Mouse (Mus musculus): Measurements from ENCODE around the gene 2010300C02Rik. TPM values are rescaled to one million over a fixed set of nuclear protein-coding genes. Genes with fewer than 3 reads are reported as not detected.

Gene 2010300C02Rik
- polyA plus RNA-seq (2012; rRNA removed), result 12.4 and 15.3 TPM in 2 replicates

DNA sequence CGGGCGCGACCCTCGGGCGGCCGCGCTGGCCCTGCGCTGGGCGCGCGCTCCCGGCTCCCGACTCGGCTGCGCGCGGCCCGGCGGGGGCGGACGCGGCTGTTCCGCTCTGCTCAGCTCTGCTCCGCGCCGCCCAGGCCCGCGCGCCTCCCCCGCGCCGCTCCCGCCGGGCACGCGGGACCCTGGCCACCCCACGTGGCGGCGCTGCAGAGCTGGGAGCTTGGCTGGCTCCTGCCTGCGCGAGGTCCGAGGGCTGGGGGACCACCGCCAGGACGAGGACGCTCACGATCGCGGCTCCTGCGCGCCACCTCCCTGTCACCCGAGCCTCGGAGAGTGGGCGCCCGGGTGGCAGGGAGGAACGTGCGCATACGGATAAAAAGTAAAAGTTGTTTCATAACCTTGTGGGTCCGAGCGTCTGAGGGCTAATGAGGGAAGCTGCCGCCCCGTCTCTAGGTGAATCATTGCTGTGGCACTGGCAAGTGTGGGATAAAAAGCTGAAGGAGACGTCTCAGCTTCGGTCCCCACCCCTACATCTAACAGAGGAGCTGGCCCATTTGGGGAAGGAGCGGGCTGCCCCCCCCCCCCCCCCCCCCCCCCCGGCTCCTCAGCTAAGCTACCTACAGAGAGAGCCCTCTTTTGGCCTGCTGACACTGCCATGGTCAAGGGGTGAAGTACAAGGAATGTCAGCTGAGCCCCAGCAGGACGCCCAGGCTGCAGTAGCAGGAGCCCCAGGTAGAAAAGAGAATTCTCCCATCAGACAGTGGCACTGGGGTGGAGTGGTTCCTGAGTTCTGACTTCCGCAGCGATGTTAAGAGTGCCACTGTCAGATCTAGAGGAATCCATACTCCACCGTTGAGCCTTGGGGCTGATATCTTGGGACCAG is at the start of gene 2010300C02Rik:
2010300C02Rik (minus strand) TSS at position 325 of the 880 bp plus-strand sequence.
- Histone ChIP-seq H3K4me1 (ENCODE audit: control insufficient read depth, insufficient read depth, insufficient read length, low read length) (no peaks in the 10 kb centered on the region; the same call in 1 of the 2 replicates), H3K27ac (ENCODE audit: insufficient read depth, low read depth, low read length) (peak within 1 kb of the TSS; percentile 0; the same call in 1 of the 2 replicates), H3K4me3 (ENCODE audit: low read depth, low read length) (peak within 1 kb of the TSS; percentile 75), H3K27me3 (ENCODE audit: control insufficient read depth, insufficient read depth, low read length) (no peaks in the 10 kb centered on the region), H3K36me3 (ENCODE audit: control insufficient read depth, insufficient read depth, low read length) (no peaks in the 10 kb centered on the region)
- TF ChIP-seq CTCF (IDR thresholded peaks at IDR 0.05; ENCODE audit: extremely low read depth, insufficient read length, insufficient replicate concordance, low read depth, low read length) (no peak; the same call in 1 of the 2 replicates), POLR2A (IDR thresholded peaks at IDR 0.05; ENCODE audit: low read depth, low read length) (no peak)
- whole genome bisulfite sequencing, result 1% methylated on average over 68 of the region's 69 CpGs

DNA sequence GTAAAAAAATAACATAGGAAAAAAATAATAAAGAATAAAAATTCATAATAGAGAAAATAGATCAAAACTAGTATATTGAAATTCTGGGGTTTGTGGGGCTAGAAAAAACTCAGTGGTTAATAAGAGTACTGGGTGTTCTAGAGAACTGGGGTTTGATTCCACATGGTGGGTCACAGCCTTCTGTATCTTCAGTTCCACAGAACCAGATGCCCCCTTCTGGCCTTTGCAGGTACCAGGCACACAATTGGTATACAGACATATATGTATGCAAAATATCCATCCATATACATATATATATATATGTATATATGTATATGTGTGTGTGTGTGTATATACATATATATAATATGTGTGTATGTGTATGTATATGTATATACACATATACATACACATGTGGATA is 39.5 kb upstream of the 2010300C02Rik start:
- TF ChIP-seq POLR2A (IDR thresholded peaks at IDR 0.05; ENCODE audit: low read depth, low read length) (no peak), CTCF (IDR thresholded peaks at IDR 0.05; ENCODE audit: extremely low read depth, insufficient read length, insufficient replicate concordance, low read depth, low read length) (no peak)
- Histone ChIP-seq H3K27ac (ENCODE audit: insufficient read depth, low read depth, low read length) (no peak overlapping the region), H3K36me3 (ENCODE audit: control insufficient read depth, insufficient read depth, low read length) (no peaks in the 10 kb centered on the region), H3K4me1 (ENCODE audit: control insufficient read depth, insufficient read depth, insufficient read length, low read length) (no peaks in the 10 kb centered on the region), H3K27me3 (ENCODE audit: control insufficient read depth, insufficient read depth, low read length) (no peaks in the 10 kb centered on the region), H3K4me3 (ENCODE audit: low read depth, low read length) (no peak overlapping the region)

DNA sequence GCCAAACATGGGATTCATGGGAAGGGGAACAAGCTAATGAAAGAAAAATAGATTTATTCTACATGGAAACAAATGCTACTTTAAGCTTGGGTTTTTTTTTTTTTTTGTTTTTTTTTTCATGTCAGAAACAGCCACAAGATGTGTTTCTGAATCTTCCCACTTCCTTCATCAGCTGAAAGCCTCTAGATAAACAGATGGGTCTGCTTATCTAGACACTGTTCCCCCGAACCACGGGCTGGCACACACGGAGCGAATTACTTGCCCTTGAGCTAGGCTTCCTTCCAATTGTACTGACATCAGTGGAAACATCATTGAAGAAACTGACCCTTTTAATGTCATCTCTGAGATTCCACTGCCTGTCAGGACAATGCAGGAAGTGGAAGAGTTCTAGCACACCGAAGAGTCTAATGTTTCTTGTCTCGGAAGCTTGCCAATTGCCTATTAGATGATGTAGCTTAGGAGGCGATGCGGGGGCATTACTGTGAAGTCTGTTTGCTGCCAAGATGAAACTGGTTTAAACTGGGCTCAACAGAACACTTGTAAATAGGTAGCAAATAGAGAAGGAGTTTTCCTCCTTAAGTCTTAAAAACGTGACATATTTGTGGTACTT is 24.9 kb upstream of the 2010300C02Rik start:
- Histone ChIP-seq H3K36me3 (ENCODE audit: control insufficient read depth, insufficient read depth, low read length) (no peaks in the 10 kb centered on the region), H3K27me3 (ENCODE audit: control insufficient read depth, insufficient read depth, low read length) (no peaks in the 10 kb centered on the region; the same call in 1 of the 2 replicates), H3K27ac (ENCODE audit: insufficient read depth, low read depth, low read length) (no peak overlapping the region), H3K4me1 (ENCODE audit: control insufficient read depth, insufficient read depth, insufficient read length, low read length) (no peaks in the 10 kb centered on the region), H3K4me3 (ENCODE audit: low read depth, low read length) (no peak overlapping the region)
- TF ChIP-seq POLR2A (IDR thresholded peaks at IDR 0.05; ENCODE audit: low read depth, low read length), result no peak
- TF ChIP-seq CTCF (IDR thresholded peaks at IDR 0.05; ENCODE audit: extremely low read depth, insufficient read length, insufficient replicate concordance, low read depth, low read length), result no peak
- WGBS, result 74% methylated on average over 9 of the region's 9 CpGs

DNA sequence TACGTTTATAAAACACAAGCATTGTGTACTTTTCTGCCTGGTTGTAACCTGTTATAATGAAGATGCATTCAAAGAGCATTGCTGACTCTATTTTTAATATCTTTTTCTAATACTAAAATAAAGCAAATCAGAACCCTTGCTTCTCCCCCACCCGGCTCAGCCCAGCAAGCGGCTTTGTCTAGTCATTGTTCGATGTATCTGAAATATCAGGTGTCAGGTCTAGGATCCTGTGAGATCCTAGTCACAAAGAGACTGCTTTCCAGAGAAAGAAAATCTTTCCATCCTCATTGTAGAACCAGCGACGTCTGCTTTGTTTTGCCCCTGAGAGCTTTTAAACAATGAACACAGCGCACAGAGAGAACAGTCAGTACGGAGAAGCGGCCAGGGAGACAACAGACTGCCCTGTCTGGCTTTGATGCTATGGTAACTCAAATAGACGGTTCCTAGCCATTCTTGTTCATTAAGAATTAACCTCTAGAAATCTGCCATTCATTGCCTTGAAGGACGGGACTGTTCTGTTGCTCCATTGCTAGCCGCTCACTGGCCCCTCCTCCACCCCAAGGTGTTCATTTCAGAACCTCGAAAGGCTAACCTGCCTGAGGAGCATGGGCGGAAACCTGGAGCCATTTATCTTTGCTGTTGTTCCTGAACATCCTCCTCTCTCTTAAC is 22.9 kb upstream of the 2010300C02Rik start:
- TF ChIP-seq POLR2A (IDR thresholded peaks at IDR 0.05; ENCODE audit: low read depth, low read length), result no peak
- no peak for TF ChIP-seq CTCF (IDR thresholded peaks at IDR 0.05; ENCODE audit: extremely low read depth, insufficient read length, insufficient replicate concordance, low read depth, low read length)
- H3K4me3 ChIP-seq (ENCODE audit: low read depth, low read length), result no peak overlapping the region
- WGBS, result 54% methylated on average over 14 of the region's 14 CpGs
- H3K27ac ChIP-seq (ENCODE audit: insufficient read depth, low read depth, low read length), result no peak overlapping the region
- no peaks in the 10 kb centered on the region for H3K27me3 ChIP-seq (ENCODE audit: control insufficient read depth, insufficient read depth, low read length)
- no peaks in the 10 kb centered on the region for H3K4me1 ChIP-seq (ENCODE audit: control insufficient read depth, insufficient read depth, insufficient read length, low read length)
- no peaks in the 10 kb centered on the region for H3K36me3 ChIP-seq (ENCODE audit: control insufficient read depth, insufficient read depth, low read length)

DNA sequence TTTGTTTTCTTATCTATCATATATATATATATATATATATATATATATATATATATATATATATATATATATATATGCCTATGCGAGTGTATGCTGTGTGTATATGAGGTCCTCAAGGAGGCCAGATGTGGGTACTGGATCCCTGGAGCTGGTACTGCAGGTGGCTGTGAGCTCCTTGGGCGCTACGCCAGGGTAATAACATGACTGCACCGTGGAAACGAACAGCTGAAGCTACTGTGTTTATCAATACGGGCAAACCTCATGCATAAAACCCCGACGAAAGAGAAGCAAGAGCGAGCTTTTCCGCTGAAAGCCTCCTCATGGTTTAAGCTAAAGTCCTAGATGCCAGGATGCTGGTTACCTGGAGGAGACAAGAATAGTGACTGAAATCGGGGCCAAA is 22.2 kb upstream of the 2010300C02Rik start:
- Histone ChIP-seq H3K36me3 (ENCODE audit: control insufficient read depth, insufficient read depth, low read length) (no peaks in the 10 kb centered on the region), H3K4me3 (ENCODE audit: low read depth, low read length) (no peak overlapping the region), H3K4me1 (ENCODE audit: control insufficient read depth, insufficient read depth, insufficient read length, low read length) (no peaks in the 10 kb centered on the region), H3K27ac (ENCODE audit: insufficient read depth, low read depth, low read length) (no peak overlapping the region), H3K27me3 (ENCODE audit: control insufficient read depth, insufficient read depth, low read length) (no peaks in the 10 kb centered on the region)
- TF ChIP-seq CTCF (IDR thresholded peaks at IDR 0.05; ENCODE audit: extremely low read depth, insufficient read length, insufficient replicate concordance, low read depth, low read length), result no peak
- 26% methylated on average over 11 of the region's 11 CpGs for WGBS

DNA sequence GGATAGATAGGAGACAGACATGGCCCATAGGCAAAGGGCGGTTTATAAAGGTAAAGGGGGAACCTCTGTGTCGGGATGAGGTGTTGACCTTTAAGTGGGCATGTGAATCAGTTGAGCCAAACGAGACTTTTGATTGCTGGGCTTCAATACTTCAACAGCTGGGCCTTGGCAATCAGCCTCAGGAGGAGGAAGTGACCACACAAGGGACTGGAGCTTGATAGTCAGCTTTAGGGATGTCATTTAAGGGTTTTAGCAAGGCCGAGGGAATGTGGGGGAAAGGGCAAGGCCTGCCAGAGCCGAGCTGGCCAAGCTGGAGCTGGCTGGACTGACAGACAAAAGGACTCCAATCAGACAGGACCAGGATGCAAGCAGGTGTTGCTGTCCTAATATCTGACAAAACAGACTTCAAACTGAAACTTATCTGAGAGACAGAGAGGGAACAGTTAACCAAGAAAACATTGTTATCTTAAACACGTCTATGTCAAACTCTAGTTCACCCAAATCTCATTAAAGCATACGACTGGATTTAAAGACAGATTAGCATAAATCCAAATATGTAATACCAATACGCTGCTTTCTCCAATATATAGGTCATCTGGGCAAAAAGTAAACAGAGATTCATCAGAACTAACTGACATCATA is 20.4 kb upstream of the 2010300C02Rik start:
- Histone ChIP-seq H3K4me3 (ENCODE audit: low read depth, low read length) (no peak overlapping the region), H3K4me1 (ENCODE audit: control insufficient read depth, insufficient read depth, insufficient read length, low read length) (no peaks in the 10 kb centered on the region), H3K27me3 (ENCODE audit: control insufficient read depth, insufficient read depth, low read length) (no peaks in the 10 kb centered on the region), H3K27ac (ENCODE audit: insufficient read depth, low read depth, low read length) (no peak overlapping the region), H3K36me3 (ENCODE audit: control insufficient read depth, insufficient read depth, low read length) (no peaks in the 10 kb centered on the region)
- no peak for TF ChIP-seq POLR2A (IDR thresholded peaks at IDR 0.05; ENCODE audit: low read depth, low read length)
- no peak for TF ChIP-seq CTCF (IDR thresholded peaks at IDR 0.05; ENCODE audit: extremely low read depth, insufficient read length, insufficient replicate concordance, low read depth, low read length)
- WGBS, result 41% methylated on average over 8 of the region's 8 CpGs
